Mouse (Mus musculus) adrenal gland, adult (tissue): ENCODE measurements at regions not wholly inside any gene's neighbourhood (a gene's known extent, or its start where the extent isn't known, plus 50 kb on each side); places are given as distances from the start of the nearest gene placed in this dataset.
A peak's percentile ranks its signal among the peaks of the same experiment; 100 is the strongest.

ENCODE experiments used
- DNase-seq, 2 experiments: peaks; one replicate each; pipeline ENCODE4 v3.0.0; 2022 to 2023; ENCODE audit warnings: low spot score in 1 of 2; ENCODE audit not compliant: inconsistent age in 2 of 2

GRCm38 (mm10) chr1:89288001-89288400 is 166.6 kb upstream of the Agap1 start:
- no peak for DNase-seq

- DNase-seq, result no peak
Measured at GRCm38 (mm10) chr1:89288921-89289320, 165.7 kb upstream of the Agap1 start.

GRCm38 (mm10) chr1:89296691-89297090 is 157.9 kb upstream of the Agap1 start:
- DNase-seq, result no peak

GRCm38 (mm10) chr1:89297766-89298165 is 156.8 kb upstream of the Agap1 start:
- no peak for DNase-seq

- DNase-seq, result no peak
Measured at GRCm38 (mm10) chr1:89301151-89301550, 153.5 kb upstream of the Agap1 start.

- no peak for DNase-seq
Measured at GRCm38 (mm10) chr1:89302368-89302951, 152.1 kb upstream of the Agap1 start.

- no peak for DNase-seq
Measured at GRCm38 (mm10) chr1:89305171-89305570, 149.4 kb upstream of the Agap1 start.

GRCm38 (mm10) chr1:89308788-89309187 is 145.8 kb upstream of the Agap1 start:
- DNase-seq, result peak; percentile 62 to 79

GRCm38 (mm10) chr1:89313064-89313463 is 141.5 kb upstream of the Agap1 start:
- DNase-seq, result peak in 1 of 2 experiments; percentile 22

GRCm38 (mm10) chr1:89317897-89318296 is 136.7 kb upstream of the Agap1 start:
- DNase-seq, result no peak

GRCm38 (mm10) chr1:89318663-89319062 is 135.9 kb upstream of the Agap1 start:
- DNase-seq, result peak; percentile 61 to 74

- no peak for DNase-seq
Measured at GRCm38 (mm10) chr1:89322621-89323020, 132.0 kb upstream of the Agap1 start.

- DNase-seq, result peak; percentile 69 to 86
Measured at GRCm38 (mm10) chr1:89323091-89323490, 131.5 kb upstream of the Agap1 start.

GRCm38 (mm10) chr1:89331352-89331751 is 123.3 kb upstream of the Agap1 start:
- no peak for DNase-seq

GRCm38 (mm10) chr1:89332676-89333075 is 121.9 kb upstream of the Agap1 start:
- no peak for DNase-seq

GRCm38 (mm10) chr1:89337861-89338260 is 116.7 kb upstream of the Agap1 start:
- no peak for DNase-seq

- peak in 1 of 2 experiments; percentile 40 for DNase-seq
Measured at GRCm38 (mm10) chr1:89342794-89343193, 111.8 kb upstream of the Agap1 start.

GRCm38 (mm10) chr1:89344546-89344945 is 110.1 kb upstream of the Agap1 start:
- peak; percentile 60 to 87 for DNase-seq

- no peak for DNase-seq
Measured at GRCm38 (mm10) chr1:89347341-89347740, 107.3 kb upstream of the Agap1 start.

GRCm38 (mm10) chr1:89352936-89353335 is 101.7 kb upstream of the Agap1 start:
- no peak for DNase-seq

- no peak for DNase-seq
Measured at GRCm38 (mm10) chr1:89359257-89359656, 95.3 kb upstream of the Agap1 start.

- DNase-seq, result no peak
Measured at GRCm38 (mm10) chr1:89364547-89365305, 89.9 kb upstream of the Agap1 start.

GRCm38 (mm10) chr1:89366891-89367290 is 87.7 kb upstream of the Agap1 start:
- DNase-seq, result no peak
